Mouse (Mus musculus): ENCODE measurements around the gene Tsc2. TPM values are rescaled to one million over a fixed set of nuclear protein-coding genes. Genes with fewer than 3 reads are reported as not detected.
A peak's percentile ranks its signal among the peaks of the same experiment; 100 is the strongest.
"Not testable (repeated sequence)": the region's sequence is repeated elsewhere in the genome, so short reads cannot be mapped to it uniquely, and the experiment has no call there.

Gene Tsc2
- 68.7 and 75.6 TPM in 2 replicates for polyA plus RNA-seq (2015; fragmentation: Nextera tagmentation; extraction: Ambion mirVana)

- 1% methylated on average over 51 of the region's 51 CpGs for WGBS
- Histone ChIP-seq H3K27me3 (no peaks in the 10 kb centered on the region), H3K4me1 (peaks cover 18% of the 10 kb centered on the region), H3K36me3 (peaks cover 33% of the 10 kb centered on the region), H3K9ac (replicated peaks) (peak within 1 kb of the TSS; percentile 68), H3K27ac (replicated peaks) (peak within 1 kb of the TSS; percentile 70), H3K9me3 (no peaks in the 10 kb centered on the region), H3K4me3 (peak within 1 kb of the TSS; percentile 69), H3K4me2 (replicated peaks) (peak within 1 kb of the TSS; percentile 85)
- ATAC-seq (replicated peaks), result peak; percentile 93
Measured at GRCm38 (mm10) chr17:24632167-24632812, at the start of gene Tsc2, which contains the start of gene Nthl1. Gene Tsc2 (minus strand): TSS chr17:24632630. Gene Nthl1 (plus strand): TSS chr17:24632680.

- Histone ChIP-seq H3K27ac (replicated peaks) (no peak overlapping the region), H3K36me3 (peaks cover 54% of the 10 kb centered on the region), H3K9me3 (no peaks in the 10 kb centered on the region), H3K9ac (replicated peaks) (no peak overlapping the region), H3K4me1 (peaks cover 3% of the 10 kb centered on the region), H3K27me3 (no peaks in the 10 kb centered on the region), H3K4me2 (replicated peaks) (no peak overlapping the region), H3K4me3 (no peak overlapping the region)
- ATAC-seq (replicated peaks), result no peak
- WGBS, result 91% methylated on average over 24 of the region's 24 CpGs
Measured at GRCm38 (mm10) chr17:24677500-24678080, 45.2 kb upstream of the Tsc2 start.

GRCm38 (mm10) chr17:24676877-24677276 is 44.4 kb upstream of the Tsc2 start:
- Histone ChIP-seq H3K27me3 (no peaks in the 10 kb centered on the region), H3K4me3 (no peak overlapping the region), H3K27ac (replicated peaks) (no peak overlapping the region), H3K4me1 (peaks cover 8% of the 10 kb centered on the region), H3K9ac (replicated peaks) (no peak overlapping the region), H3K9me3 (no peaks in the 10 kb centered on the region), H3K36me3 (peaks cover 49% of the 10 kb centered on the region), H3K4me2 (replicated peaks) (no peak overlapping the region)
- no peak for ATAC-seq (replicated peaks)
- WGBS, result 95% methylated on average over 5 of the region's 5 CpGs

- no peak overlapping the region for H3K9ac ChIP-seq (replicated peaks)
- no peaks in the 10 kb centered on the region for H3K27me3 ChIP-seq
- 48% methylated on average over 2 of the region's 2 CpGs for WGBS
- ATAC-seq (replicated peaks), result 0 out of 2 replicates have a peak, but pooled peaks have one; percentile 23
- no peaks in the 10 kb centered on the region for H3K9me3 ChIP-seq
- no peak overlapping the region for H3K4me2 ChIP-seq (replicated peaks)
- H3K27ac ChIP-seq (replicated peaks), result no peak overlapping the region
- H3K4me1 ChIP-seq, result peaks cover 15% of the 10 kb centered on the region
- peaks cover 45% of the 10 kb centered on the region for H3K36me3 ChIP-seq
- H3K4me3 ChIP-seq, result no peak overlapping the region
Measured at GRCm38 (mm10) chr17:24676187-24676586, 43.8 kb upstream of the Tsc2 start.

GRCm38 (mm10) chr17:24674277-24674676 is 41.8 kb upstream of the Tsc2 start:
- 76% methylated on average over 7 of the region's 7 CpGs for WGBS
- H3K4me3 ChIP-seq, result no peak overlapping the region

GRCm38 (mm10) chr17:24672141-24672540 is 39.7 kb upstream of the Tsc2 start:
- peaks cover 7% of the 10 kb centered on the region; the same call in 1 of the 2 replicates for H3K36me3 ChIP-seq
- H3K27me3 ChIP-seq, result no peaks in the 10 kb centered on the region
- H3K4me1 ChIP-seq, result peaks cover 34% of the 10 kb centered on the region
- H3K4me3 ChIP-seq, result no peak overlapping the region
- 38% methylated on average over 5 of the region's 5 CpGs for WGBS
- no peak overlapping the region for H3K4me2 ChIP-seq (replicated peaks)
- no peak overlapping the region for H3K9ac ChIP-seq (replicated peaks)
- H3K27ac ChIP-seq (replicated peaks), result no peak overlapping the region
- no peak for ATAC-seq (replicated peaks)
- H3K9me3 ChIP-seq, result no peaks in the 10 kb centered on the region

More at GRCm38 (mm10) chr17:24674277-24674676, 41.8 kb upstream of the Tsc2 start:
- 0 out of 2 replicates have a peak overlapping the region, but pooled peaks have one; percentile 9 for H3K9ac ChIP-seq (replicated peaks)
- H3K27ac ChIP-seq (replicated peaks), result no peak overlapping the region
- peaks cover 28% of the 10 kb centered on the region for H3K4me1 ChIP-seq
- no peaks in the 10 kb centered on the region for H3K27me3 ChIP-seq
- no peak overlapping the region for H3K4me2 ChIP-seq (replicated peaks)
- ATAC-seq (replicated peaks), result no peak
- H3K9me3 ChIP-seq, result no peaks in the 10 kb centered on the region
- peaks cover 27% of the 10 kb centered on the region for H3K36me3 ChIP-seq

GRCm38 (mm10) chr17:24671346-24671745 is 38.9 kb upstream of the Tsc2 start:
- H3K36me3 ChIP-seq, result no peaks in the 10 kb centered on the region
- 70% methylated on average over 5 of the region's 5 CpGs for WGBS
- H3K4me3 ChIP-seq, result peak overlapping the region; percentile 92
- H3K4me2 ChIP-seq (replicated peaks), result peak overlapping the region; percentile 73
- no peak for ATAC-seq (replicated peaks)
- H3K9ac ChIP-seq (replicated peaks), result no peak overlapping the region
- H3K27me3 ChIP-seq, result no peaks in the 10 kb centered on the region
- H3K9me3 ChIP-seq, result no peaks in the 10 kb centered on the region
- H3K4me1 ChIP-seq, result peaks cover 34% of the 10 kb centered on the region
- no peak overlapping the region for H3K27ac ChIP-seq (replicated peaks)

GRCm38 (mm10) chr17:24670246-24670844 is 37.9 kb upstream of the Tsc2 start:
- Histone ChIP-seq H3K27me3 (no peaks in the 10 kb centered on the region), H3K4me3 (peak overlapping the region; percentile 92), H3K9me3 (no peaks in the 10 kb centered on the region), H3K9ac (replicated peaks) (peak overlapping the region; percentile 98), H3K4me1 (peaks cover 34% of the 10 kb centered on the region), H3K27ac (replicated peaks) (peak overlapping the region; percentile 84; the same call in 1 of the 2 replicates), H3K4me2 (replicated peaks) (peak overlapping the region; percentile 73), H3K36me3 (no peaks in the 10 kb centered on the region)
- no peak for ATAC-seq (replicated peaks)
- 13% methylated on average over 8 of the region's 8 CpGs for WGBS

- H3K27ac ChIP-seq (replicated peaks), result peak within 1 kb of the TSS; percentile 84
- no peaks in the 10 kb centered on the region for H3K9me3 ChIP-seq
- peak within 1 kb of the TSS; percentile 73 for H3K4me2 ChIP-seq (replicated peaks)
- H3K4me1 ChIP-seq, result peaks cover 34% of the 10 kb centered on the region
- no peaks in the 10 kb centered on the region for H3K36me3 ChIP-seq
- WGBS, result under 1% methylated on average over 69 of the region's 80 CpGs
- peak within 1 kb of the TSS; percentile 92 for H3K4me3 ChIP-seq
- no peaks in the 10 kb centered on the region for H3K27me3 ChIP-seq
- H3K9ac ChIP-seq (replicated peaks), result peak within 1 kb of the TSS; percentile 98
- peak; percentile 99 for ATAC-seq (replicated peaks)
Measured at GRCm38 (mm10) chr17:24669545-24670245, 37.3 kb upstream of the Tsc2 start, which contains the start of gene Zfp598. Gene Zfp598 (plus strand): TSS chr17:24669687.

GRCm38 (mm10) chr17:24669214-24669544 is 36.7 kb upstream of the Tsc2 start:
- peak overlapping the region; percentile 98 for H3K9ac ChIP-seq (replicated peaks)
- not testable (repeated sequence) for H3K9me3 ChIP-seq, H3K36me3 ChIP-seq, H3K27me3 ChIP-seq
- peaks cover 31% of the 10 kb centered on the region for H3K4me1 ChIP-seq
- peak; percentile 47 for ATAC-seq (replicated peaks)
- WGBS, result 11% methylated on average over 15 of the region's 15 CpGs
- H3K4me3 ChIP-seq, result peak overlapping the region; percentile 92
- H3K27ac ChIP-seq (replicated peaks), result peak overlapping the region; percentile 84
- H3K4me2 ChIP-seq (replicated peaks), result peak overlapping the region; percentile 73

- Histone ChIP-seq H3K4me3 (no peak overlapping the region), H3K36me3 (no peaks in the 10 kb centered on the region), H3K4me1 (peaks cover 31% of the 10 kb centered on the region), H3K9ac (replicated peaks) (no peak overlapping the region), H3K4me2 (replicated peaks) (no peak overlapping the region), H3K27ac (replicated peaks) (no peak overlapping the region), H3K27me3 (no peaks in the 10 kb centered on the region), H3K9me3 (no peaks in the 10 kb centered on the region)
- WGBS, result 18% methylated on average over 6 of the region's 6 CpGs
- no peak for ATAC-seq (replicated peaks)
Measured at GRCm38 (mm10) chr17:24667416-24667815, 35.0 kb upstream of the Tsc2 start.

GRCm38 (mm10) chr17:24667011-24667410 is 34.6 kb upstream of the Tsc2 start:
- H3K9me3 ChIP-seq; H3K27ac ChIP-seq (replicated peaks); ATAC-seq (replicated peaks); H3K9ac ChIP-seq (replicated peaks); H3K4me3 ChIP-seq; H3K27me3 ChIP-seq; H3K4me2 ChIP-seq (replicated peaks); H3K36me3 ChIP-seq: not testable (repeated sequence)
- H3K4me1 ChIP-seq, result peaks cover 27% of the 10 kb centered on the region
- WGBS, result 64% methylated on average over 7 of the region's 7 CpGs
